Mouse (Mus musculus) stomach, embryonic 16.5 days (tissue): ENCODE measurements around the gene Nxph3. TPM values are rescaled to one million over a fixed set of nuclear protein-coding genes. Genes with fewer than 3 reads are reported as not detected.

Experiments
- ATAC-seq: fragments of 200-750 bp; cut with Nextera tagmentation; 2 replicates; pipeline ENCODE4 v1.8.0; 2017; ENCODE audit warnings: moderate number of reproducible peaks, moderate TSS enrichment; ENCODE audit not compliant: insufficient read depth, low FRiP score
- H3K27ac ChIP-seq: fragments of 300-500 bp; sonication (generic); 2 replicates; pipeline ENCODE4 v1.5.1; 2014; ENCODE audit warnings: low read length
- H3K27me3 ChIP-seq: fragments of 300-500 bp; sonication (generic); 2 replicates; pipeline ENCODE4 v1.6.1; 2014; ENCODE audit warnings: low read length, control low read depth, mixed read lengths; ENCODE audit not compliant: control insufficient read depth, insufficient read depth
- H3K36me3 ChIP-seq: fragments of 300-500 bp; sonication (generic); 2 replicates; pipeline ENCODE4 v1.6.1; 2014; ENCODE audit warnings: low read length; ENCODE audit not compliant: control insufficient read depth, insufficient read depth
- H3K4me1 ChIP-seq: fragments of 300-500 bp; sonication (generic); 2 replicates; pipeline ENCODE4 v1.6.1; 2014; ENCODE audit warnings: low read length, control low read depth, mixed read lengths; ENCODE audit not compliant: control insufficient read depth, insufficient read depth
- H3K4me2 ChIP-seq: fragments of 300-500 bp; sonication (generic); 2 replicates; pipeline ENCODE4 v1.6.1; 2014; ENCODE audit warnings: low read depth, low read length, mixed read lengths
- H3K4me3 ChIP-seq: fragments of 300-500 bp; sonication (generic); replicated peaks from 2 replicates; pipeline ENCODE4 v1.5.1; 2014; ENCODE audit warnings: mild to moderate bottlenecking, low read length
- H3K9ac ChIP-seq: fragments of 300-500 bp; sonication (generic); 2 replicates; pipeline ENCODE4 v1.6.1; 2014; ENCODE audit warnings: low read length
- H3K9me3 ChIP-seq: fragments of 300-500 bp; sonication (generic); replicated peaks from 2 replicates; pipeline ENCODE4 v1.6.1; 2016; ENCODE audit warnings: low read length, control low read depth; ENCODE audit not compliant: control insufficient read depth
- WGBS: fragments of 180-500 bp; shearing (Covaris S2); extraction: QIAGEN DNeasy Blood & Tissue Kit; methylation state at CpG from one replicate; pipeline ENCODE4 v1.1.7; 2014; 5-methylcytosine and 5-hydroxymethylcytosine counted together
- polyA plus RNA-seq: library from polyadenylated mRNA; unstranded; fragments of >200 nt; fragmentation: Nextera tagmentation; extraction: Ambion mirVana; gene quantifications from 2 replicates; pipeline ENCODE4 v1.2.1, GENCODE M21; 2015

Nxph3 gene
- polyA plus RNA-seq, 1 experiment from 2014 or later, result 0.50 TPM

- H3K4me1 ChIP-seq, result peaks cover 7% of the 10 kb centered on the region
- no peaks in the 10 kb centered on the region for H3K36me3 ChIP-seq
- no peak overlapping the region for H3K4me3 ChIP-seq
- no peak overlapping the region for H3K27ac ChIP-seq
- H3K27me3 ChIP-seq, result no peaks in the 10 kb centered on the region
- H3K4me2 ChIP-seq, result no peak overlapping the region
- WGBS, result 79% methylated on average over 8 of the region's 8 CpGs
- H3K9ac ChIP-seq, result no peak overlapping the region
- ATAC-seq, result no peak
- no peaks in the 10 kb centered on the region for H3K9me3 ChIP-seq
These were observed 30.4 kb upstream of the Nxph3 start for GRCm38 (mm10) chr11:95544546-95545327.

DNA sequence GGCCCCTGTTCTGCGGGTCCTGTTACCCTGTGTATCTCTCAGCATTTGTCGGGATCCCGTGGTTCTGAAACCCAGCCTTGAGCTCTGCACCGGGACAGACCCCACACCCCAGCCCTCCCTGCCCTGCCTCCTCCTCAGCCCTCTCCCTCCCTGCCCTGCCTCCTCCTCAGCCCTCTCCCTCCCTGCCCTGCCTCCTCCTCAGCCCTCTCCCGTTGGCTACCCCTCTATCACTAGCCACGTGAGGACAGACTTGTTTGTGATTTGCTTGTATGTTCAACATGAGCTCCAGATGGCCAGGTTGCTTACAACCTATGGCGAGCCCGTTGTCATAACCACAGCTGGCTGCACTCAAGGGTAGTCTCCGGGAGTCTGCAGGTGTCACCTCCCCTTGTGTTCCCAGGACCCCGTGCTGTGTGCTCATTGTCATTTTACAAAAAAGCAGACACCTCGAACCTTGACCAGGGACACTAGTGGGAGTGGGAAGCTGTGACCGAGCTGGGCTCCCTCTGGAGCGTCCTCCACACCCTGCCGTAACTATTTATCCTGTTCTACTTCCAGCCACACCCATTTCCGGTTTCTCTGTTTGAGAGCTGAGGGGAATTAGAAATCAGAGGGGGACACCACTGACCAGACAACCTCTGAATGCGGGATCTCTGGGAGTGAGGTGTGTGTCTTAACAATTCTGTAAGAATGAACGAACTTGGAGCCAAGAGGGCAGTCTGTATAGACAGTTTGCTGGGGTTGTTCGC lies 26.4 kb upstream of the Nxph3 start:
- WGBS, result 14% methylated on average over 18 of the region's 18 CpGs
- Histone ChIP-seq H3K4me1 (peaks cover 10% of the 10 kb centered on the region), H3K4me2 (peak overlapping the region; percentile 45), H3K9ac (peak overlapping the region; percentile 26; the same call in 1 of the 2 replicates), H3K9me3 (no peaks in the 10 kb centered on the region), H3K36me3 (no peaks in the 10 kb centered on the region), H3K4me3 (0 out of 2 replicates have a peak overlapping the region, but pooled peaks have one; percentile 8), H3K27ac (no peak overlapping the region), H3K27me3 (no peaks in the 10 kb centered on the region)
- ATAC-seq, result no peak

GRCm38 (mm10) chr11:95538378-95539104 lies 24.2 kb upstream of the Nxph3 start:
- Histone ChIP-seq H3K4me2 (no peak overlapping the region), H3K4me3 (no peak overlapping the region), H3K36me3 (no peaks in the 10 kb centered on the region), H3K9me3 (no peaks in the 10 kb centered on the region), H3K4me1 (peaks cover 14% of the 10 kb centered on the region), H3K27me3 (no peaks in the 10 kb centered on the region), H3K9ac (no peak overlapping the region; the same call in 1 of the 2 replicates), H3K27ac (no peak overlapping the region)
- WGBS, result 69% methylated on average over 15 of the region's 15 CpGs
- ATAC-seq, result no peak

GRCm38 (mm10) chr11:95533484-95534160 lies 19.3 kb upstream of the Nxph3 start:
- H3K4me2 ChIP-seq, result peak overlapping the region; percentile 38
- H3K9ac ChIP-seq, result peak overlapping the region; percentile 17; the same call in 1 of the 2 replicates
- no peaks in the 10 kb centered on the region for H3K9me3 ChIP-seq
- no peaks in the 10 kb centered on the region for H3K27me3 ChIP-seq
- no peaks in the 10 kb centered on the region for H3K36me3 ChIP-seq
- H3K4me1 ChIP-seq, result peaks cover 7% of the 10 kb centered on the region; the same call in 1 of the 2 replicates
- peak; percentile 85 for ATAC-seq
- no peak overlapping the region for H3K4me3 ChIP-seq
- H3K27ac ChIP-seq, result no peak overlapping the region
- WGBS, result 23% methylated on average over 24 of the region's 24 CpGs

DNA sequence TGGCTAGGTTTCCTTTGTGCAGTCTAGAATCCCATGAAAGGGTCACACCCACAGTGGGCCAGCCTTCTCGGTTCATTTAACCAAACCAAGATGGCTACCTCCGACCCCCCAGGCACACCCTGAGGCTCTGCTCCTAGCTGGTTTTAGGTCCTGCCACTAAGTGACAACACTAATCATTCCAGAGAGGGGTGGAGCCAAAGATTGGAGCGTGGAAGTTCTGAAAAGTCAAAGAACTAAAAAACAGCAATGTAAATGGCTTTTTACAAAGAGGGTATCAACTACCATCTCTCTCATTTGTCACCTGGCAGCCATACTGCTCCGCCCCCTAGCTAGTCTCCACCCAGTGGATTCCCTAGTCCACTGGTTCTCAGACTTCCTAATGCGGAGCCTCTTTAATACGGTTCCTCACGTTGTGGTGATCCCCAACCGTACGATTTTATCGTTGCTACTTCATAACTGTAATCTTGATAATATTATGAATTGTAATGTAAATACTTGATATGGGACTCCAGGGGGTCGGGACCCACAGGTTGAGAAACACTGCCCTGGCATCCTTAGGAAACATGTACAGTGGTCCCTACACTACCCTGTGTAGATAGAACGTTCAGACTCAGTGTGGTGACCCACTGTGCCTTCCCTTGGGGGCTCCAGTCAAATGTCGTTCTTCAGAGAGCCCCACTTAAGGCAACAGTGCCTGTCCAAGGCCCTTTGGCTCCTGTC lies 18.1 kb upstream of the Nxph3 start:
- Histone ChIP-seq H3K9ac (no peak overlapping the region), H3K4me1 (0 out of 2 replicates have a peak, but pooled peaks cover 4% of the 10 kb centered on the region), H3K9me3 (no peaks in the 10 kb centered on the region), H3K27me3 (no peaks in the 10 kb centered on the region), H3K4me3 (no peak overlapping the region), H3K4me2 (no peak overlapping the region), H3K36me3 (no peaks in the 10 kb centered on the region), H3K27ac (no peak overlapping the region)
- 68% methylated on average over 13 of the region's 13 CpGs for WGBS
- ATAC-seq, result no peak

DNA sequence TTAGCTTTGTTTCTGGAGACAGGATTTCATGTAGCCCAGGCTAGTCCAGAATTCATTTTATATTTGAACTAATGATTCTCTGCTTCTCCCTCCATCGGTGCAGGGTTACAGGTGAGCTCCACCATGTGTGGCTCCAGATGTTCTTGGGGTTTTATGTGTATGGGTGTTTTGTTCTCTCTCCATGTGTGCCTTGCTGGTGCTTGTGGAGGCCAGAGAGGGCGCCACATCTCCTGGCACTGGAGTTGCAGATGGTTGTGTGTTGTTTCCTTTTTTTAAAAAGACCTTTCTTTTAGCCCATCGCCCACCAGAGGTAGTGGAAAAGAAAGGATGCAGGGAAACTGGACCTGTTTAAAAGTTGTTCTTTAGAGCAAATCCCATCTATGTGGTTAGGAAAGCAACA lies 13.9 kb upstream of the Nxph3 start:
- no peak overlapping the region for H3K4me3 ChIP-seq
- no peak for ATAC-seq
- H3K4me2 ChIP-seq, result no peak overlapping the region
- no peak overlapping the region for H3K27ac ChIP-seq
- no peaks in the 10 kb centered on the region for H3K36me3 ChIP-seq
- H3K4me1 ChIP-seq, result no peaks in the 10 kb centered on the region
- H3K9me3 ChIP-seq, result no peaks in the 10 kb centered on the region
- no peak overlapping the region for H3K9ac ChIP-seq
- 80% methylated on average over 3 of the region's 3 CpGs for WGBS
- no peaks in the 10 kb centered on the region for H3K27me3 ChIP-seq

DNA sequence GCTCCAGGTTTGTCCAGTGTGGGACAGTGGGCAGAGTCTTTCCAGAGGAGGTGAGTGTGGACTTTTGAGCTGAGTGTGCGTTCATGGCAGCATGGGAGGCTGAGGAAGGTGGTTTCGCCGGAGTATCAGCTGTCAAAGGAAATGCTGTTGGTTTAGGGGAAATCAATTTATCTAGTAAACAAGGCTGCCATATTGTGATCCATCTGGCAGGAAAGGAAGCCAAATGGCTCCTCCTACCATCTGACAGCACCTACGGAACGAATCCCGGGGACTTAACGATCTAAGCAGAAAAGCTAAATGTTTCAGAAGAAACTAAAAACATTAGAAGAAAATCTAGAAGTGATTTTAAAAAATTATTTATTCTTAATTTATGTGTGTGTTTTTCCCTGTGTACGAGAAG lies 12.9 kb upstream of the Nxph3 start:
- ATAC-seq, result no peak
- Histone ChIP-seq H3K4me2 (no peak overlapping the region), H3K27ac (no peak overlapping the region), H3K36me3 (no peaks in the 10 kb centered on the region), H3K27me3 (no peaks in the 10 kb centered on the region), H3K4me1 (no peaks in the 10 kb centered on the region), H3K4me3 (no peak overlapping the region), H3K9me3 (no peaks in the 10 kb centered on the region), H3K9ac (no peak overlapping the region)
- 80% methylated on average over 8 of the region's 8 CpGs for WGBS

GRCm38 (mm10) chr11:95521563-95521962 lies 7.2 kb upstream of the Nxph3 start:
- H3K4me3 ChIP-seq, result peak overlapping the region; percentile 27

More at GRCm38 (mm10) chr11:95521563-95521962, 7.2 kb upstream of the Nxph3 start:
- WGBS, result 1% methylated on average over 13 of the region's 13 CpGs
- Histone ChIP-seq H3K36me3 (no peaks in the 10 kb centered on the region), H3K4me2 (peak overlapping the region; percentile 48), H3K27ac (no peak overlapping the region), H3K4me1 (peaks cover 6% of the 10 kb centered on the region; the same call in 1 of the 2 replicates), H3K9ac (peak overlapping the region; percentile 43), H3K27me3 (no peaks in the 10 kb centered on the region), H3K9me3 (no peaks in the 10 kb centered on the region)
- ATAC-seq, result peak; percentile 42; the same call in 1 of the 2 replicates
